Mouse (Mus musculus) urinary bladder, postnatal 10 days (tissue): Measurements from ENCODE around the gene Sema6c.

Experiments
- DNase-seq: peaks from one replicate; pipeline ENCODE4 v3.0.0; 2022; ENCODE audit warnings: low spot score

Sema6c gene

DNA sequence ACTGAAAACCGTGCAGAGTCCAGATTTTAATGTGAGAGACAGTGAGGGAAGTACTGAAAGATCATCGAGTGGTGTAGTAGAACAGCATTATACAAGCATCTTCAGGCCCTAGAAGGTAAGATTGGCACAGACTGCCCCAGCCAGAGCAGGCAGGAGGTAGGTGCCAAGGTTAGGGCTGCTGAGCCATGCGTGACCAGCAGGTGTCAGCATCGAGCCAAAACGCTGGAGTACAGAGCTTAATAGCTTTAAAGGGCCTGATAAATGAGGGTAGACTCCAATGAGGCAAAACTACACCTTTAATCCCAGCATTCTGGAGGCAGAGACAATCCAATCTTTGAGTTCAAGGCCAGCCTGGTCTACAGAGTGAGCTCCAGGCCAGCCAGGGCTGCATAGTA, 17.6 kb upstream of the Sema6c start:
- DNase-seq = peak; percentile 58

DNA sequence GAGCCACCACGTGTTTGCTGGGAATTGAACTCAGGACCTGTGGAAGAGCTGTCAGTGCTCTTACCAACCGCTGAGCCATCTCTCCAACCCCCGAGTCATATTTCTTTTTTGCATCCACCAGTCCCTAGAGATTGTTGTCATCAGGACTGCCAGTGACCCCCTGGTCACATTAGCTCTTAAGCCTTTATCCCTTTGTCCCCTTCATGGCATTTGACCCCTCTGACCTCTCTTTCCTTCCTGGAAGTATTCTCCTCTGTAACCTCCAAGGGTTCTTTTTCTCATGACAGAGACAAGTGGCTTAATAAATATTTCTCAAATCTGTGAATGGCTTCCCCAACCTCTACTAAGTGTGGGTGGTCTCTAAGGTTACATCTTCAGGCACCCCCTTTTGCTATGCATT, 12.3 kb upstream of the Sema6c start:
- no peak for DNase-seq

DNA sequence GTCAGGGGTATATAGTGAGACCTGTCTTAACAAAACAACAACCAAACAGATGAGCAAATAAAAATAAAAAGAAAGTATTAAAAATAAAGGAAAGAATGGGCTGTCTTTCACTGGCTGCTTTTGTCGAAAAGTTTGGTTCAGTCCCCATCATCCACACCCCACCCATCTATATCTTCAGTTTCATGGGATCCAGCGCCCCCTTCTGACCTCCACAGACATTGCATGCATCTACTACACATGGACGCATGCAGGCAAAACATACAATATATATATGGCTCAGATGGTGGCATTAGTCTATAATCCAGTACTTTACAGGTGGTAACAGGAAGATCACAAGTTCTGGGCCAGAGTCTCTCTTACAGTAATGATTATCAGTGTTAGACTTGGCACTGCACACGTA, 6.4 kb upstream of the Sema6c start:
- no peak for DNase-seq

DNA sequence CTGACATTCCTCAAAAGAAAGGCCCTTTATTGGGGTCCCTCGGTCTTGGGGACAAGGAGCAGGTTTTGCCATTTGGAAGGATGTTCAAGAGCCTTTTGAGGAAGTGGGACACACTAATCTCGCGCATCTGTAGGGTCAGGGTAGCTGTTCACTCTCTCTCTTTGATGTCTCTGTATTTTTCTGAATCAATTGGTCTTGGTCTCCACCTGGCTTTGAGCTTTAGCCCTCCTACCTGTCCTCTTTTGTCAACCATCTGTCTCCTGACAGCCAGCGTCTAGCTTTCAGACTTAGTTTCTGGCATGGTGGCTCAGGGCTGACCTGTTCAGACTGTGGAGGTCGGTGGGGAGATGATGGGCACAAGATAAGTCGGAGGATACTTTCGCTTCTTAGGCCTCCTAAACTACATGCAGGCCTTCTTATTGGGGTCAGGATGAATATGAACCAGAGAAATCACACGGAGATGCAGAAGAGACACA, 708 bp upstream of the Sema6c start:
- DNase-seq = no peak

DNA sequence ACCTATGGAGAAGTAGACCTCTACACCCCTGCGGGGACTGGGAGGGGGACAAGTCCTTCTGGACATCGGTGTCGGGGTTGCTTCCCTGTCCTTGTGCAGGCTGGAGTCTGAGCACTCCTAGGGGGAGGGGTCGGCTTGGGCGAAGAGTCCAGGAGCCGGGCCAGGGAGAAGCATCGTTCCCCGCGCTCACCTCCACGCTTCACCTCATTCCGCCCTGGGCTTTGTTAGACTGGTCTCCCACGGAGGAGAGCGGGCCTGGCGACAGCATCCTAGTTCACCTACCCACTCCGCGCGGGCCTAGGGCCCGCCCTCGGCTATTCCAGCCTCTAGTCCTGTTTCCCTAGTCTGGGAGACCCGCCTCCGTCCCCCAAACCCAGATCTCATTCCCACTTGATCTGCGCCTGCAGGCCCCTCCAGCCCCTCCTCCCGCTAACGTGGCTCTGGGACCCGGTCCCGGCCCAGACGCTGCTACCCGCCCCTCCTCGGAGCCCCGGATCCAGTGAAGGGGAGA, 839 bp downstream of the Sema6c start:
- DNase-seq = no peak

DNA sequence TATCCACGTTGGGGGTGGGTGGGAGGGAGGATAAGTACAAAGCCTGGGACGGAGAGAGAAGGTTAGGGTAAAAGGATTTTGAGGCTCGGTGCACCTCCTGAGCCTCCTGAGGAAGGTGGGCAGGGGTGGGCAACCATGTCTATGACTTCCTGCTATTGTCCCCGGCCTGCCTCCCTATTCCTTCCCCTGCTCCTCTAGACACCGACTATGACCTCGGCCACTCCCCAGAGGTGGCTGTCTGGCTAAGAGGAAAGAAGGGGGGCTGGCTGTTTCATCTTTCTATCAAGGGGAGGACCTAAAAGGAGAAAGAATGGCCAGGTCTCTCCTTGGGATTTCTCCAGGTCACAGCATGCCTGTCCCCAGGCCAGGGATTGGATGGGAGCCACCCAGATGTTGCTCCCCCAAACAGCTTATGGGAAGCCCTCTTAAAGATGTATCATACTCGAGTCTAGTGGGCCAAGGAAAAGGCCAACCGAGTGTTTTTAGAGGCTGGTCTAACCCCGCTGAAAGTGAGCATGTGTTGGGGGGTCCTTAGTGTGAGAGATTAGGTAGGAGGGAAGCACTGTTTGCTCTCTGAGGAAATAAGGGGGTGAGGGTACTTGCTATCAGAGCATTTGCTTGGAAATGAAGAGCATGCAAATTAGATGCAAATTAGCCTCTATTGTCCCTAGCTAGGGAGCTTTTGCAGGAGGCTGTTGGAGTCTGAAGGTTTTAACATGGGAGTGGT, 1.5 kb downstream of the Sema6c start:
- no peak for DNase-seq

DNA sequence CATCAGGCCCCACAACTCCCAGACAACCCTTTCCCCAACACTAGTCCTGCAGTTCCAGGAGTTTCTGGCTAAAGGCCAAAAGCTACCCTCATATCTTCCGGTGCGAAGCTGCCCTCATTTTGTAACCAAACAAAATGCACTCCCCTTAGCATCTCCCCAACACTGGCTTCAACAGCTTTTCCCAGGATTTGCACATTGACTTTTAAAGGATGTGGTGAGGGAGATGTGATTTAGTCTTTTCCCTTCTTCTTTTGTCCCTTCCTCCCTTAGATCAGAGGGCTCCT, 2.0 kb downstream of the Sema6c start:
- no peak for DNase-seq

DNA sequence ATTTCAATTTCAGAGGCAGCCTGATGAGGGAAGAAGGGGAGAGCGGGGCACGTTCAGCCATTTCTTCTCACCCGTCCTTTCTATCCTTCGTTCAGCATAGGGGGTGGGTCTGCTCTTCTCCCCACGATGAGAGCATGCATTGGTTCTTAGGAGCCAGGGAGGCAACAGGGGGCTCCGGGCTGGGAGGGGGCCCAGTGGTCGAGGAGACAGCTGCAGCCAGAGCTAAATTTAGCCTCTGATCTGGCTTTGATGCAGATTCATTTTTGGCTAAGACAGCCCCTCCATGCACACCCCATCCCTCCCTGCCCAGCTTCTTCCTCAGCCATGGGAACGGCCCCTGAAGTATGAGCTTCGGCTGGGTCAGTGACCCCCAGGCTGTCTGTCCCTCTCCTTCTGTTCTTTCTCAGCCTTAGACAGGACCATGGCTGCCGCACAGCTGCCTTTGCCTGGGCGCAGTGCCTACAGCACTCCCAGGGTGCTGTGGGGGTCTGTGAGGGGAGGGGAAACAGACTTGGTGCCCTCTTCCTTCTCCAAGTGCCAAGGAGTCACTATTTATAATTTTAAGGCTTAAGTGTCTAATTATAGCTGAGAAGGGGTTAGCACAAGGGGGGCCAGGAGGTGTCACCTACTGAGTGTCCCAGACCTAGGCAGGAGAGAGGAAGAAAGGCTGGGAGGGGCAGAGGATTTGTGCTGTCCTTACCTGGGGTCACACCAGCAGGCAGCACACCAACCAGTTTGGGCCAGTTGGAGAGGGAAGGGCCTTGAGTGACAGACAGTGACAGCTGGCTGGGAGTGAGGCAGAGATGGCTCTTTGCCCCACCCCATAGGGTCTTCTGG, 3.4 kb downstream of the Sema6c start:
- DNase-seq = no peak

DNA sequence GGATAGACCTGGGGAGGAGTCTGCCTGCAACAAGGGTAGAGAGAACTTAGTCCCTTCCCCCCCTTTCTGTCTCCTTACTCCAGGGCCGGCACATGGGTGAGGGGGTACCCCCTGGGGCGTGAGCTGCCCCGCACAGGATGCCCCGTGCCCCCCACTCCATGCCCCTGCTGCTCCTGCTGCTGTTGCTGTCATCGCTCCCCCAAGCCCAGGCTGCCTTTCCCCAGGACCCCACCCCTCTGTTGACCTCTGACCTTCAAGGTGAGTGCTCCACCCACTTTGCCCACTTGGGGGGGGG, 3.9 kb downstream of the Sema6c start:
- DNase-seq = no peak

DNA sequence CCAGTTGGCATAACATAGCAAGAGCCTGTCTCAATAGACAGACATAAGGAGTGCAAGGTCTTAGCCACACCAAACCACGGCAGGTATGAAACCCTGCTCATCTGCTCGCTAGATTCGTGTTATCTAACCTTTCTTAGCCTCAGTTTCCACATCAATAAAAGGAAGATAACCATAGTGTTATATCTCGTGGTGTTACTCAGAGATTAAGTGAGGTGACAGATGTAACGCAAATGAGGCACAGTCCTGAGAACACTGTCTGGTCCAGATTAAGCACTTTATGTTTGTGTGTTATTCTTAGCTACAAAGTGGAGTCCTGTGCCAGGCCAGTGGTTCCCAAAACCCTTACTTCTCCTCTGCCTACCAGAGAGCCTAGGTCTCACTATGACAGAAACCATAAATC, 4.6 kb downstream of the Sema6c start:
- DNase-seq = no peak

DNA sequence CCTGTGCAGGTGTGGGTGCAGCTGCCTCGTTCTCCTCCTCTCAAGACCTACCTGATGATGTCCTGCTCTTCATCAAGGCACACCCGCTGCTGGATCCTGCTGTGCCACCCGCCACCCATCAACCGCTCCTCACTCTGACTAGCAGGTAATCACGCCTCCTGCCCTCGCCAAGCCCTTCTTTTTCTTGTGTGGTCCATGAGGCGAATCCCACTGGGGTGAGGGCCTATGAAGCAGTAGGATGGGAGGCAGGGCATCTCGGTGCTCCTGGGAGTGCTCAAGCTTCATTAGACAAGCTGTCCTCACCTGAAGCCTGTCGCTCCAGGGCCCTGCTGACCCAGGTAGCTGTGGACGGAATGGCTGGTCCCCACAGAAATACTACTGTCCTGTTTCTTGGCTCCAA, 9.7 kb downstream of the Sema6c start:
- DNase-seq = no peak

DNA sequence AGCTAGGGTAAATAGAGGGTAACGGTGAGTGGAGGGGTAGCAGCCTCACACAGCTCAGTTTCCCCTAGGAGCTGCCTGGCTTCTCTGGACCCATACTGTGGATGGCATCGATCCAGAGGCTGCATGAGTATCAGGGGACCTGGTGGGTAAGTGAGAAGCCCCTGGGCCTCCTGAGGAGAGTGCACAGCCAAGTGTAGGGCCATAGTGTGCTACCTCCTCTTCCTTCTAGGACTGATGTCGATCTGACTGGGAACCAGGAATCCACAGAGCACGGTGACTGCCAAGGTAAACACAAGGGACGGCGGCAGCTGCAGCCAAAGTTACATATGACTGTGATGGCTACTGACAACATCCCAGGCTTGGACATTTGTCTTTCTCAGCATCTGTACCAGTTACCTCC, 10.8 kb downstream of the Sema6c start:
- DNase-seq = no peak

DNA sequence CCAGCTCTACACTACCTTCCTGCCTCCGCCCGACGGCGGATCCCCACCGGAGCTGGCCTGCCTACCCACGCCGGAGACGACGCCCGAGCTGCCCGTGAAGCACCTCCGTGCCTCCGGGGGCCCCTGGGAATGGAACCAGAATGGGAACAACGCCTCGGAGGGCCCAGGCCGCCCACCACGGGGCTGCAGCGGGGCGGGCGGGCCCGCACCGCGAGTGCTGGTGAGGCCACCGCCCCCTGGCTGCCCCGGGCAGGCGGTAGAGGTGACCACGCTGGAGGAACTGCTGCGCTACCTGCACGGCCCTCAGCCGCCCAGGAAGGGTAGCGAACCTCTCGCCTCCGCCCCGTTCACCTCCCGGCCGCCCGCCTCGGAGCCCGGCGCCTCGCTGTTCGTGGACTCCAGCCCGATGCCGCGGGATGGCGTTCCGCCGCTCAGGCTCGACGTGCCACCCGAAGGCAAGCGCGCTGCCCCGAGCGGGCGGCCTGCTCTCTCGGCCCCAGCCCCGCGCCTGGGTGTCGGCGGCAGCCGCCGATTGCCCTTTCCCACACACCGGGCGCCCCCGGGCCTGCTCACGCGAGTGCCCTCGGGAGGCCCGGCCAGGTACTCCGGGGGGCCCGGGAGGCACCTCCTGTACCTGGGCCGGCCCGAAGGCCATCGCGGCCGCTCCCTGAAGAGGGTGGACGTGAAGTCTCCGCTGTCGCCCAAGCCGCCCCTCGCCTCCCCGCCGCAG, 12.4 kb downstream of the Sema6c start:
- no peak for DNase-seq

DNA sequence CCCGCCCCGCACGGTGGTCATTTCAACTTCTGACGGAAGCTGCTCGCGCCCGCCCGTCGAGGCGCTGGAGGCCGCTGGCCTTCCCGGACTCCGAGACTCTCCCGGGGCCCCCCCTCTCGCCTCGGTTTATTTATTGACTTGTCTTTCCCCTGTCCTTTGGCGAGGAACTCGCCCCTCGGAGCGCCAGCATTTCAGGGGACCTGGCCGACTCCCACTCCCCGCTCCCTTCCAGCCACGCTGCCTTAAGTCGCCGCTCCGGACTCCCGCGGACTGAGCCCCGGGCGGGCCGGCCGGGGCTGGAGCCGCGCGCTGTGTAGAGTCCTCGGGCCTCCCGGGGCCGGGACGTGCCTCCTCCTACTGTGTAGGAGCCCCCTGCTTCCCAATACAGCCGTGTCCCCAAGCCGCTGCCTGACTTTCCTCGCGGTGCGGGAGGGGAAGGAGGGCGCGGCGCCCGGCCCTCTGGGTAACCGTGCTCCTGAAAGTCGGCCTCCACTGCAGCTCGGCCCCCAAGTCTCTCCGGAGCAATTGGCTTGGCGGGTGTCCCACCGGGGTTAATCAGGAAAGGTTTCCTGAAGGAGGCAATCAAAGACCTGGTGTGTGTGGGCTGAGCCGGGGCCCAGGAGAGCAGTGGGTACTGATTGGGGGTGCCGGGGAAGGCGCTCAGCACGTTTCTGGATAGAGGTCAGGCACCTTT, 13.1 kb downstream of the Sema6c start:
- DNase-seq = no peak

DNA sequence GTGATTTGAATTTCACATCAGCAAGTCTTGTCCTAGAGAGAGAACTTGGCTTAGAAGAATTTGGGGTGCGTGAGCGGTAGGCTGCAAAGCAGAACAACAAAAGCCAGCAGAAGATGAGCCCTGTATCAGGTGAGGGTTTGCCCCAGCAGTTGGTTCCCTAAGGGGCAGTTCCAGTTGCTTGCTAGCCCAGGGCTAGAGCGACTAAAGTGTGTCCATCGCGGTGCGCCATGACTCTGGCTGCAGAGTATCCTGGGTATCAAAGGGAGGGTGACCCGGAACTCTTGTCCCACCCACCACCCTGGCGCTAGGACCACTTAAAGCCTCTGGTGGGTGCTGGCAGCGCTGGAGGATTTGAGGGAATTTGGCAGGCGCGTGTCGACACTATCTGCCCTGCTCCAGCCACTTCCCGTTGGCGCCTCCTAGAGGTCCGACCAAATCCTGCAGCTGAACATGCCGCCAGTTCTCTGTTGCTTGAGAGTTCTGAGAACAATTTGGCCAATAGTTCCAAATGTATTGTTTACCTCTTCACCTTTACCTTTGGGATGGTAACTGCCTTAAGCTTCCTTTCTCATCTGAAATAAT, 13.8 kb downstream of the Sema6c start:
- DNase-seq = peak; percentile 64

DNA sequence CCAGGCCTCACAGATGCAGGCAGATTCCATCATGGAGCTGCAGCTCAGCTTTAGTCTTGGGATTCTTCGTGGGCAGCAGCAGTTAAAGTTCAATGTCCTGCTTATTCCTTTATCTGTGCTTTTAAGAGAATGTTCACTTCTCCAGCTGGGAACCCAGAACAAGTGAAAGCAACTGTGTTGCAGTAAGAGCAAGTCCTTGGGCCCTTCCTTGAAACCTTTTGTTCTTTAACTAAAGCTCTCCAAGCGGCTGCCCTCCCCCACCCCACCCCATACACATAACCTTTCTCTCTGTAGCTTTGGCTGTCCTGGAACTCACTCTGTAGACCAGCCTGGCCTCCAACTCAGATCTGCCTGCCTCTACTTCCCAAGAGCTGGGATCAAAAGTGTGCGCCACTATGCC, 16.2 kb downstream of the Sema6c start:
- DNase-seq = no peak

DNA sequence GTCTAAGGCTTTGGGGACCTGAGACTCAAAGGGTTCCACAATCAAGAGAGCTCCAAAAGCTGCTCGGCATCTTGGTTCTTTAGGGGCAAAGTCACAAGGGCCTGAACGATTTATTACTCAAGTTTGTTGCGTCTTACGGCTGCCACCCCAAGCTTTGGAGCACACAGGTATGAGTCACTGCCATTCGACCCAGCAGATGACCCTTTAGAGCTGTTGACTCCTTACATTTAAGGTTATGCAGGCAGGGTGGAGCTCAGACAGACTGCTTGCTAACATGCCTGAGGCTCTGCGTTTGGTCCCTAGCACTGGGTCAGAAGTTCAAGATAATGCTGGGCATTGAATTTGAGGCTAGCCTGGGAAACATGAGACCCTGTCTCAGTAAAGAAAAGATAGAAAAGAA, 17.3 kb downstream of the Sema6c start:
- DNase-seq = no peak

DNA sequence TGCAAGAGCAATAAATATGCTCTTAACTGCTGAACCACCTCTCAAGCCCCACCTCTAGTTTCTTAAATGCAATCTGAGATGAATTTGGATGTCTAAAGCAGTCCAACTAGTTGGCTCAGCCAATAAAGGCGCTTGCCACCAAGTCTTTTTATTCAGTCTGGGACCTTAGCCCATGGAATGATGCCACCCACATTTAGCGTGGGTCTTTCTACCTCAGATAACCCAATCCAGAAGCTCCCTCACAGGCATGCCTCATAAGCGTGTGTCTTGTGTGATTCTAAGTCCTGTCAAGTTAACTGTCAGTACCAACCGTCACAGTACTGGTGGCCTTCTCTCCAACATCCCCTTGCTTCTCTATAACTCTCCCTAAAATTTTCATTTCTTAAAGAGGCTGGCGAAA, 18.7 kb downstream of the Sema6c start:
- DNase-seq = no peak

DNA sequence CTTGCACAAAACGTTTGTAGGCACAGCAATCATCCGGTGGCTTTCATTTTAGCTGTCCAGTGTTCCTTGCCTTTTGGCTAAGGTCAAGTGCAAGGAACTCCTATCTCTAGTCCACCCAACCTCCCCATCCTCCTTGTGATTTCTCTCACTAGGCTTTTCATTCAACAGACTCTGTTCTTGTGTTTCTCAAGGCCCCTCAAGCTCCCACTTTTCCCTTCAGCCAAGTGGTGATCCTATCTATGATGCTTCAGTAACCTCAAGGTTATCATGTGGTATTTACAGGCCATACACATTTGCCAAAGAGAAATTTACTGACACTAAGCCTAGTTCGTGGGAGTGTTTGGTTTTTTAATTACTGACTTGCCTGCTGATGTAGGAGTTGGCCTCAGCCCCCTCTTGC, 19.6 kb downstream of the Sema6c start:
- DNase-seq = no peak

DNA sequence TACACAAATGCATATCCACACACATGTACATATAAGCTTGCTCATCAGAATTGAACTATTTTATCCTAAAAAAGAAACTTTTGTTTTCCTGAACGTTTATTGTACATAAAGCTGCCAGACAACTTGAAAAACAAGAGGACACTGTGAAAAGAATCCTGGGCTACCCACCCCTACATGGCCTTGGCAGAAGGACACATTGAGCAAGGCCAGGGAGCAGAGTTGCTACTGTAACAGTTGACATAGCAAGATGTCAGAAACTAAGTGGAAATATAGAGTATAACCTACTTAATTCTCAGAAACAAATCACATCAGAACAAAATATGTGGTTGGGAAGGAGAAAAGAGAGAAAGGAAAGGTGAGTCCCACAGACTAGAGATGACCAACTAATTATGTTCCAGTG, 21.6 kb downstream of the Sema6c start:
- no peak for DNase-seq

DNA sequence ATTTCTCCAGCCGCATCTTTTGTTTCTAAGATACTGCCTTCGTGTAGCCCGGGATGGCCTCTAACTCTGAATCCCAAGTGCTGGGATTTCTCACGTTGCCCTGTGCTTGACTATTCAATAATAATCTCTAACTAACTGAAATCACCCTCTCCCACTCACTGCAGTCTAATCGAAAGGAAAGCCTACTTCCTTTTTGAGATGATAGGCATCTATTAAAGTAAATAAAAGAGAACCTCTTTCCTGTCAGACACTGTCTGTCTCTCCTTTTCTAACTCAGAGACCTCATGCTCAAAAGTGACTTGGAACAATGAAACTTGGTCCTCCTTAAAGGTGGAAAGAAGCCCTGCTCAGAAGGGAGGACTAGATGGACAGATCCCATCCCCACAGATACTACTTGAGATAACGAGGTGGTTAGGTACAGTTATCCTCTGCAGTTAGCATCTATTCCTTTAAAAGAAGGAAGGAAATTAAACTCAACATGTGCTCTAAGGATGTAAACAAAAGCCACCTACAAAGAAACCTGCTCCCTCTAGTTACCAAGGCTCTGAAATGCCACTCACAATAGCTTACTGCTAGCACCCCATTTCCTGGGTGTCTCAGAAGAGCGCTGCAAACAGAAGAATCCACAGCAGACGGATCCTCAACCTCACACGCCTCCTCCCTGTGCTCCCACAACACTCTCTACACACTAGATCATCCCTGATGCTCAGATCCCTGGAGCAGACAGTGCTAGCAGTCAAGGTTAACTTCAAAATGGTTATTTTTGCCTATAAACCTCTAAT, 24.7 kb downstream of the Sema6c start:
- no peak for DNase-seq
